In genomic region chr6:90703782-90704181, GRCm38 (mm10) we compare ENCODE assay signal across 7 mouse cellular contexts.
DNase-seq lines count a peak whose midpoint lies in the region; ATAC-seq and TF ChIP-seq lines count a peak whose summit lies in the region.

No protein-coding gene starts in this region.

- no peak overlapping the region for H3K9ac ChIP-seq in forebrain, postnatal 0 days
- H3K9ac ChIP-seq in liver, embryonic 15.5 days, result no peak overlapping the region
- no peak overlapping the region for H3K9ac ChIP-seq in neural tube, embryonic 15.5 days (replicated peaks)

- DNase-seq in layer of hippocampus, adult 2 months (ENCODE audit: low spot score in 2 of 2), result no peak
- no peak for DNase-seq in layer of hippocampus, adult 8-10 months (ENCODE audit: low spot score in 2 of 2)
- no peak for DNase-seq in forebrain, postnatal 0 days
- no peak for DNase-seq in gastrocnemius, postnatal 36 days
- no peak for DNase-seq in spleen, postnatal 14 days (ENCODE audit: low spot score in 2 of 2)

- no peaks in the 10 kb centered on the region for H3K9me3 ChIP-seq in forebrain, postnatal 0 days (ENCODE audit: low read length)
- H3K9me3 ChIP-seq in liver, embryonic 15.5 days (replicated peaks), result no peaks in the 10 kb centered on the region
- H3K9me3 ChIP-seq in neural tube, embryonic 15.5 days (replicated peaks), result no peaks in the 10 kb centered on the region

- WGBS in forebrain, postnatal 0 days, result 67% methylated on average over 2 of the region's 2 CpGs
- 64% methylated on average over 2 of the region's 2 CpGs for WGBS in liver, embryonic 15.5 days (ENCODE audit: insufficient replicate concordance)
- WGBS in neural tube, embryonic 15.5 days, result 53% methylated on average over 2 of the region's 2 CpGs

- peak overlapping the region; percentile 82 for H3K27ac ChIP-seq in layer of hippocampus, adult 2 months
- H3K27ac ChIP-seq in forebrain, postnatal 0 days (ENCODE audit: low read depth, low read length), result peak overlapping the region; percentile 36; the same call in 1 of the 2 replicates
- peak overlapping the region; percentile 49; the same call in 1 of the 2 replicates for H3K27ac ChIP-seq in liver, embryonic 15.5 days (replicated peaks)
- peak overlapping the region; percentile 49 for H3K27ac ChIP-seq in neural tube, embryonic 15.5 days (replicated peaks)

- H3K4me2 ChIP-seq in forebrain, postnatal 0 days (ENCODE audit: low read depth), result no peak overlapping the region
- no peak overlapping the region for H3K4me2 ChIP-seq in liver, embryonic 15.5 days
- H3K4me2 ChIP-seq in neural tube, embryonic 15.5 days, result no peak overlapping the region

- no peak for TF ChIP-seq CTCF in layer of hippocampus, adult 2 months (conservative IDR thresholded peaks at IDR 0.05)
- no peak for TF ChIP-seq CTCF in forebrain, postnatal 0 days (IDR thresholded peaks at IDR 0.05; ENCODE audit: low read depth)

- no peaks in the 10 kb centered on the region for H3K36me3 ChIP-seq in forebrain, postnatal 0 days (ENCODE audit: insufficient read depth)
- no peaks in the 10 kb centered on the region for H3K36me3 ChIP-seq in liver, embryonic 15.5 days (replicated peaks)
- H3K36me3 ChIP-seq in neural tube, embryonic 15.5 days, result no peaks in the 10 kb centered on the region

- H3K4me1 ChIP-seq in forebrain, postnatal 0 days (ENCODE audit: insufficient read depth), result peaks cover 34% of the 10 kb centered on the region
- H3K4me1 ChIP-seq in liver, embryonic 15.5 days (replicated peaks), result peaks cover 94% of the 10 kb centered on the region
- peaks cover 94% of the 10 kb centered on the region for H3K4me1 ChIP-seq in neural tube, embryonic 15.5 days

- intact Hi-C loops in gastrocnemius, postnatal 36 days (cut with DNase I), result loop anchor here (2.0 kb wide), 1 partner anchor 17 kb away; no protein-coding TSS in a partner anchor

- no peaks in the 10 kb centered on the region for H3K27me3 ChIP-seq in forebrain, postnatal 0 days (ENCODE audit: insufficient read depth, low read length)
- no peaks in the 10 kb centered on the region for H3K27me3 ChIP-seq in liver, embryonic 15.5 days
- no peaks in the 10 kb centered on the region for H3K27me3 ChIP-seq in neural tube, embryonic 15.5 days (replicated peaks)

- no peak for ATAC-seq in forebrain, postnatal 0 days
- no peak for ATAC-seq in liver, embryonic 15.5 days (ENCODE audit: insufficient read depth)
- no peak for ATAC-seq in neural tube, embryonic 15.5 days (ENCODE audit: low FRiP score)

- H3K4me3 ChIP-seq in layer of hippocampus, adult 2 months, result no peak overlapping the region
- H3K4me3 ChIP-seq in forebrain, postnatal 0 days (ENCODE audit: low read depth, low read length), result no peak overlapping the region
- no peak overlapping the region for H3K4me3 ChIP-seq in liver, embryonic 15.5 days (replicated peaks)
- H3K4me3 ChIP-seq in neural tube, embryonic 15.5 days (replicated peaks), result no peak overlapping the region
